Mouse (Mus musculus) CD4-positive helper T cell, adult 2 months (primary cell): Measurements from ENCODE around the gene Nr5a1.

Experiments
- DNase-seq: peaks from one replicate; pipeline ENCODE4 v3.0.0-alpha.2; 2012; ENCODE audit warnings: low read depth, missing footprints, low spot score

Nr5a1 gene

GRCm38 (mm10) chr2:38705036-38705435 is 9.3 kb downstream of the Nr5a1 start:
- DNase-seq, result no peak

- DNase-seq, result no peak
These were observed 10.0 kb downstream of the Nr5a1 start for GRCm38 (mm10) chr2:38704336-38704735.

GRCm38 (mm10) chr2:38700177-38700576 is 14.2 kb downstream of the Nr5a1 start:
- DNase-seq, result no peak

GRCm38 (mm10) chr2:38698623-38699022 is 15.7 kb downstream of the Nr5a1 start:
- DNase-seq, result no peak

GRCm38 (mm10) chr2:38697128-38698120 is 16.9 kb downstream of the Nr5a1 start:
- DNase-seq, result no peak

- DNase-seq, result no peak
These were observed 18.6 kb downstream of the Nr5a1 start for GRCm38 (mm10) chr2:38695770-38696169.

- no peak for DNase-seq
These were observed 22.8 kb downstream of the Nr5a1 start for GRCm38 (mm10) chr2:38691542-38691941.

GRCm38 (mm10) chr2:38689881-38690280 is 24.5 kb downstream of the Nr5a1 start:
- DNase-seq, result no peak

- DNase-seq, result no peak
These were observed 25.4 kb downstream of the Nr5a1 start for GRCm38 (mm10) chr2:38688791-38689520.

- DNase-seq, result no peak
These were observed 28.6 kb downstream of the Nr5a1 start for GRCm38 (mm10) chr2:38685746-38686145.

GRCm38 (mm10) chr2:38683083-38683482 is 31.3 kb downstream of the Nr5a1 start:
- DNase-seq, result no peak

GRCm38 (mm10) chr2:38682209-38682608 is 32.1 kb downstream of the Nr5a1 start:
- no peak for DNase-seq

GRCm38 (mm10) chr2:38678947-38679346 is 35.4 kb downstream of the Nr5a1 start:
- DNase-seq, result no peak

- DNase-seq, result no peak
These were observed 38.9 kb downstream of the Nr5a1 start for GRCm38 (mm10) chr2:38675366-38675969.

- DNase-seq, result no peak
These were observed 41.8 kb downstream of the Nr5a1 start for GRCm38 (mm10) chr2:38672496-38672895.

- no peak for DNase-seq
These were observed 45.4 kb downstream of the Nr5a1 start for GRCm38 (mm10) chr2:38668802-38669580.

GRCm38 (mm10) chr2:38661398-38661797 is 52.9 kb downstream of the Nr5a1 start:
- DNase-seq, result no peak

GRCm38 (mm10) chr2:38658338-38658836 is 56.0 kb downstream of the Nr5a1 start:
- DNase-seq, result peak; percentile 16

GRCm38 (mm10) chr2:38653694-38654093 is 60.6 kb downstream of the Nr5a1 start:
- DNase-seq, result no peak

GRCm38 (mm10) chr2:38653293-38653619 is 61.1 kb downstream of the Nr5a1 start:
- no peak for DNase-seq

GRCm38 (mm10) chr2:38652565-38653292 is 61.6 kb downstream of the Nr5a1 start:
- DNase-seq, result no peak
